11 mouse cellular contexts compared by ENCODE assay signal in the genomic region with DNA sequence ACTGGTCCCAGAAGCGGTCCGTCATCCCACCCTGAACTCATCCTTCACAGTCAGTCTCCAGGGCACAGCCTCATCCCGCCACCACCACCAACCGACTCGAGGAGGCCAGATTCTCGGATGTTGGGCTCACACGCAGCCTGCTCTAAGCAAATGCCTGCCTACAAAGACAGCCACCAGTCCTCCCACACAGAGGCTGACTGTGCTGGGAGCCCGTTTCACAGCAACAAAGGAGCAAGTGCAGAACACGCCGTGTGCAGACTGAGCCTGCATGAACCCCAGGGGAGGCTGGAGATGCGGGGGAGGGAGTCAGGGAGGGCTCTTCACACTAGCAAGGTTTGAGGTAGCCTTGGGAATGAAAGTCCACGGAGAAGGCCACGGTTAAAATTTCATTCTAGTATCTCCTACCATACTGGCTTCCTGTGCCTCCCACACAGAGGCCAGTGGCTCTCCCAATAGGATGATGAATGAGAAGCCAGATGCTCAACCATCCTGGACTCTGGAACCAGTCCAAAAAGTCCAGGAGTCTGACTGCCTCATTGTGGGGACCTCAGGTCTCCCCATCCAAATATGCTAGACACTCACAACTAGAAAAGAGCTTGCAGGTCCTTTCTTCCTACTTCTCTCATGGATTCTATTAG. TPM values are rescaled to one million over a fixed set of nuclear protein-coding genes. Genes with fewer than 3 reads are reported as not detected.
A peak's percentile ranks its signal among the peaks of the same experiment; 100 is the strongest.
DNase-seq lines count a peak whose midpoint lies in the region; ATAC-seq and TF ChIP-seq lines count a peak whose summit lies in the region.
"Had no signal": no experiment of that assay in that cellular context is flagged by ENCODE, and none has a peak within 500 bp of the region (broad histone marks: within the 10 kb centered on the region; RNA-seq: fewer than 3 reads in every experiment).

No protein-coding gene starts in this region.

- H3K4me1 ChIP-seq in heart, embryonic 12.5 days (replicated peaks), result peaks cover 35% of the 10 kb centered on the region
- peaks cover 14% of the 10 kb centered on the region; the same call in 1 of the 2 replicates for H3K4me1 ChIP-seq in hindbrain, postnatal 0 days (ENCODE audit: insufficient read depth, low read length)
- H3K4me1 ChIP-seq in midbrain, embryonic 13.5 days (replicated peaks), result peaks cover 80% of the 10 kb centered on the region

- no peak for TF ChIP-seq POLR2A in brain, embryonic 14.5 days (IDR thresholded peaks at IDR 0.05; ENCODE audit: borderline replicate concordance, extremely low read depth, insufficient read depth, insufficient read length, poor library complexity, severe bottlenecking)

- no peak overlapping the region for H3K27ac ChIP-seq in heart, embryonic 12.5 days (ENCODE audit: poor library complexity, severe bottlenecking)
- H3K27ac ChIP-seq in hindbrain, postnatal 0 days, result no peak overlapping the region; the same call in 1 of the 2 replicates
- peak overlapping the region; percentile 55 for H3K27ac ChIP-seq in midbrain, embryonic 13.5 days
- H3K27ac ChIP-seq: heart, embryonic 13.5 days had no signal

- no peak for ATAC-seq in heart, embryonic 12.5 days (ENCODE audit: insufficient number of reproducible peaks, low FRiP score)
- ATAC-seq in hindbrain, postnatal 0 days, result peak; percentile 79
- ATAC-seq in midbrain, embryonic 13.5 days, result peak; percentile 64
- ATAC-seq: activated CD4-positive, CD25-positive, alpha-beta regulatory T cell, adult 4 months had no signal

- H3K27me3 ChIP-seq in heart, embryonic 12.5 days (replicated peaks), result no peaks in the 10 kb centered on the region
- no peaks in the 10 kb centered on the region for H3K27me3 ChIP-seq in hindbrain, postnatal 0 days (ENCODE audit: insufficient read depth, low read length)
- H3K27me3 ChIP-seq in midbrain, embryonic 13.5 days, result no peaks in the 10 kb centered on the region
- H3K27me3 ChIP-seq: heart, embryonic 13.5 days had no signal

- no peaks in the 10 kb centered on the region for H3K9me3 ChIP-seq in heart, embryonic 12.5 days (replicated peaks)
- H3K9me3 ChIP-seq in hindbrain, postnatal 0 days (ENCODE audit: low read length), result no peaks in the 10 kb centered on the region
- no peaks in the 10 kb centered on the region for H3K9me3 ChIP-seq in midbrain, embryonic 13.5 days
- H3K9me3 ChIP-seq: heart, embryonic 13.5 days had no signal

- no peak overlapping the region for H3K9ac ChIP-seq in heart, embryonic 12.5 days
- no peak overlapping the region for H3K9ac ChIP-seq in hindbrain, postnatal 0 days (replicated peaks; ENCODE audit: low read length)
- H3K9ac ChIP-seq in midbrain, embryonic 13.5 days (replicated peaks), result no peak overlapping the region
- H3K9ac ChIP-seq: heart, embryonic 13.5 days had no signal

- H3K4me3 ChIP-seq in heart, embryonic 12.5 days, result no peak overlapping the region
- H3K4me3 ChIP-seq in hindbrain, postnatal 0 days (ENCODE audit: low read length), result no peak overlapping the region
- no peak overlapping the region for H3K4me3 ChIP-seq in midbrain, embryonic 13.5 days (replicated peaks)
- H3K4me3 ChIP-seq: heart, embryonic 13.5 days; myocyte had no signal

- no peaks in the 10 kb centered on the region for H3K36me3 ChIP-seq in heart, embryonic 12.5 days
- no peaks in the 10 kb centered on the region for H3K36me3 ChIP-seq in hindbrain, postnatal 0 days (ENCODE audit: insufficient read depth, low read length)
- no peaks in the 10 kb centered on the region for H3K36me3 ChIP-seq in midbrain, embryonic 13.5 days
- H3K36me3 ChIP-seq: heart, embryonic 13.5 days had no signal

- no peak for TF ChIP-seq CTCF in brain, embryonic 14.5 days (IDR thresholded peaks at IDR 0.05; ENCODE audit: borderline replicate concordance, extremely low read depth, insufficient read depth, insufficient read length)
- no peak for TF ChIP-seq CTCF in hindbrain, postnatal 0 days (IDR thresholded peaks at IDR 0.05; ENCODE audit: low read depth)

- H3K4me2 ChIP-seq in heart, embryonic 12.5 days, result no peak overlapping the region
- peak overlapping the region; percentile 31; the same call in 1 of the 2 replicates for H3K4me2 ChIP-seq in hindbrain, postnatal 0 days (ENCODE audit: low read depth, low read length)
- no peak overlapping the region for H3K4me2 ChIP-seq in midbrain, embryonic 13.5 days (replicated peaks)
- H3K4me2 ChIP-seq: heart, embryonic 13.5 days had no signal

- peak; percentile 33 for DNase-seq in heart, adult 8-10 months (ENCODE audit: low spot score)
- DNase-seq in brain, embryonic 14.5 days (ENCODE audit: low read depth), result peak; percentile 72
- peak; percentile 38 for DNase-seq in hindbrain, postnatal 0 days (ENCODE audit: low spot score)
- DNase-seq in thymus, postnatal 10 days (ENCODE audit: low spot score in 2 of 2), result no peak
- DNase-seq in urinary bladder, postnatal 25 days (ENCODE audit: low spot score), result no peak
- no peak for DNase-seq in cerebellum, adult 11 months

- WGBS in heart, embryonic 12.5 days, result 67% methylated on average over 13 of the region's 13 CpGs
- 27% methylated on average over 13 of the region's 13 CpGs for WGBS in hindbrain, postnatal 0 days
- 51% methylated on average over 13 of the region's 13 CpGs for whole genome bisulfite sequencing in midbrain, embryonic 13.5 days

RNA-seq across cellular contexts. Expression of a gene that starts 59.3 kb away (rescaled TPM):
- 10 to 100 TPM; 25.1 to 32.5 (median 29.6) TPM for total RNA-seq in heart, adult 8-10 months (2022)
- 29.3 and 30.5 TPM in 2 replicates for polyA plus RNA-seq in heart, embryonic 12.5 days (2016; fragmentation: Nextera tagmentation; extraction: Ambion mirVana)
- 30.4 and 52.2 TPM in 2 replicates for polyA plus RNA-seq in brain, embryonic 14.5 days (2012; rRNA removed)
- total RNA-seq in hindbrain, postnatal 0 days (2014; rRNA removed), result 104 and 107 TPM in 2 replicates
- polyA plus RNA-seq in hindbrain, postnatal 0 days (2015; fragmentation: Nextera tagmentation; extraction: Ambion mirVana), result 17.0 and 17.7 TPM in 2 replicates
- 38.5 and 39.6 TPM in 2 replicates for polyA plus RNA-seq in midbrain, embryonic 13.5 days (2015; fragmentation: Nextera tagmentation; extraction: Ambion mirVana)

Comparison
In these comparisons a context has a peak if more than half of its experiments do, and no peak if none do; other contexts are left out.
1. DNase-seq: peak in heart, adult 8-10 months (single experiment), brain, embryonic 14.5 days (single experiment) and hindbrain, postnatal 0 days (single experiment); none in thymus, postnatal 10 days (0 of 2), urinary bladder, postnatal 25 days (single experiment) and cerebellum, adult 11 months (single experiment).